Mouse (Mus musculus) induced T-regulatory cell, adult 2 months (primary cell): ENCODE results near the gene Thoc6.

Experiments
- DNase-seq: peaks from one replicate; pipeline ENCODE4 v3.0.0-alpha.2; 2012; ENCODE audit warnings: low read depth

Gene Thoc6

GRCm38 (mm10) chr17:23673424-23674073, at the start of gene Thoc6, which contains the start of gene Hcfc1r1:
Thoc6 (minus strand) TSS chr17:23673882.
Hcfc1r1 (plus strand) TSS chr17:23673596.
- DNase-seq: peak; percentile 97

GRCm38 (mm10) chr17:23722376-23723125, 48.9 kb upstream of the Thoc6 start, which contains the start of gene 1520401A03Rik:
1520401A03Rik (minus strand) TSS chr17:23722783.
- DNase-seq: no peak

GRCm38 (mm10) chr17:23721886-23722285, 48.2 kb upstream of the Thoc6 start:
- no peak for DNase-seq

GRCm38 (mm10) chr17:23719455-23719854, 45.8 kb upstream of the Thoc6 start:
- no peak for DNase-seq

- DNase-seq: no peak
Measured at GRCm38 (mm10) chr17:23717003-23717402, 43.3 kb upstream of the Thoc6 start.

GRCm38 (mm10) chr17:23706212-23706611, 32.5 kb upstream of the Thoc6 start:
- peak; percentile 86 for DNase-seq

- no peak for DNase-seq
Measured at GRCm38 (mm10) chr17:23705525-23706104, 31.9 kb upstream of the Thoc6 start.

- DNase-seq: no peak
Measured at GRCm38 (mm10) chr17:23704741-23705140, 31.1 kb upstream of the Thoc6 start.

- no peak for DNase-seq
Measured at GRCm38 (mm10) chr17:23703301-23703700, 29.6 kb upstream of the Thoc6 start.

GRCm38 (mm10) chr17:23700079-23700478, 26.4 kb upstream of the Thoc6 start:
- peak; percentile 86 for DNase-seq

- no peak for DNase-seq
Measured at GRCm38 (mm10) chr17:23699131-23700077, 25.7 kb upstream of the Thoc6 start.

GRCm38 (mm10) chr17:23695801-23696200, 22.1 kb upstream of the Thoc6 start:
- DNase-seq: no peak

- no peak for DNase-seq
Measured at GRCm38 (mm10) chr17:23694491-23694890, 20.8 kb upstream of the Thoc6 start.

- no peak for DNase-seq
Measured at GRCm38 (mm10) chr17:23683856-23684672, 10.4 kb upstream of the Thoc6 start, which contains the start of gene Cldn9. Cldn9 (minus strand) TSS chr17:23684026.

- DNase-seq: no peak
Measured at GRCm38 (mm10) chr17:23683226-23683625, 9.5 kb upstream of the Thoc6 start.

- no peak for DNase-seq
Measured at GRCm38 (mm10) chr17:23682530-23682929, 8.8 kb upstream of the Thoc6 start.

- no peak for DNase-seq
Measured at GRCm38 (mm10) chr17:23682092-23682491, 8.4 kb upstream of the Thoc6 start.

GRCm38 (mm10) chr17:23681086-23681485, 7.4 kb upstream of the Thoc6 start:
- DNase-seq: no peak

GRCm38 (mm10) chr17:23680336-23680735, 6.7 kb upstream of the Thoc6 start:
- no peak for DNase-seq

- no peak for DNase-seq
Measured at GRCm38 (mm10) chr17:23679127-23679835, 5.6 kb upstream of the Thoc6 start, which contains the start of gene Cldn6. Cldn6 (plus strand) TSS chr17:23679249.
